Mouse (Mus musculus) thymus, adult 18-20 months (tissue): Measurements from ENCODE around the gene Lpin1.

Source experiments
- DNase-seq, 2 experiments: peaks; one replicate each; pipeline ENCODE4 v3.0.0; 2022; ENCODE audit warnings: mixed read lengths in 2 of 2

Lpin1 gene

DNA sequence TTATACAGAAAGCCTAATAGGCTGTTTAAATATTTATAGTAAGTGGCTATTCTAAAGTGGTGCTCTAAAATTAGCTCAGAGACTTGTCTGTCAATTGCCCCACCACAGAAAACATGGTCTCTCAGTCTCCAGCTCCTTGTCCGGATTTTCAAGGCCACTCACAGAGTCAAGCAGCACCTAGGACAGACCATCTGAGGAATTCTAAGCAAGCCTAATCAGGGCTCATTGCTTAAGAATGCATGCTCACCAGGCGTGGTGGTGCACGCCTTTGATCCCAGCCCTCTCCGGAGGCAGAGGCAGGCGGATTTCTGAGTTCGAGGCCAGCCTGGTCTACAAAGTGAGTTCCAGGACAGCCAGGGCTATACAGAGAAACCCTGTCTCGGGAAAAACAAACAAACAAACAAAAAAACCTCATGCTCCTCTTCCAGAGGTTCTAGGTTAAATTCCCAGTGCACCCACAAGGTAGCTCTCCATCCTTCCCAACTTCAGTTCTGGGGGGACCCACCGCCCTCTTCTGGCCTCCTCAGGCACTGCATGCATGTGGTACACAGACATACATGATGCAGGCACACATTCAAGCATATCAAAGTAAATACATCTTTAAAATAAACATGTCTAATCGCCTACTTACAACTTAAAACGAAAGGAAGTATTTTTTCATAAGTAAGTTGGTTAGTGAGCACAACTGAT is 40.2 kb downstream of the Lpin1 start:
- DNase-seq, result no peak

DNA sequence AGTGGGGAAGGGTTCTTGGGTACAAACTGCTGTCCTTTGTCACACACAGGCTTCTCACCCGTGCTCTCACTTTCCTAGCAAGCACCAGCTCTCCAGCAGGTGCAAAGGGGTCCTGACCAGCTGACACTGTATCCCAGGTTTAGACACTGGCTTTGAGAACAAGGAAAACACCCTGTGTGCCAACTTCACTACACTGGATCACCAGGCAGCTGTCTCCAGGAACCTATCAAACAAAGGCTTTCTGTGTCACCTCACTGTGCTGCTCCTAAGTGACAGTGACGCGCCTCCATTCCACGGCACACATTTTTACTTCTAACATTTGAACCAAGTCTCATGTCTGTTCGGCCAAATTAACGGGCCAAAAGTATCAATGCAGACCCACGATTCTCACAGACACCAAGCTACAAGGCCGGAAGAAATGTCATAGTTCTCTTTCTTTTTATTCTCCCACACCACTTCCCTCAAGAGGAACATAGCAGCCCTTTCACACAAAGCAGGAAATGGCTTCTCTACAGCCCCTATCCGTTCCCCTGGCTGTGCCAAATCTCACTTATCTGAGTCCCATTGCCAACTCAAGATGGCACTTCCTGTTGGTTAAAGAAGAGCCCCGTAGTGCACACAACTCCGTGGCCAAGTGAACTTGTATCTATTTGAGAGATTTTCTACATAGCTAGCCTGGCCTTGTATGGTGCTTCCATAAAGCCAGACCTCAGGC is 41.7 kb downstream of the Lpin1 start:
- peak in 1 of 2 experiments; percentile 28 for DNase-seq

GRCm38 (mm10) chr12:16568496-16568895 is 42.3 kb downstream of the Lpin1 start:
- peak in 1 of 2 experiments; percentile 28 for DNase-seq

GRCm38 (mm10) chr12:16568090-16568489 is 42.7 kb downstream of the Lpin1 start:
- DNase-seq, result no peak

GRCm38 (mm10) chr12:16563427-16563826 is 47.3 kb downstream of the Lpin1 start:
- no peak for DNase-seq

DNA sequence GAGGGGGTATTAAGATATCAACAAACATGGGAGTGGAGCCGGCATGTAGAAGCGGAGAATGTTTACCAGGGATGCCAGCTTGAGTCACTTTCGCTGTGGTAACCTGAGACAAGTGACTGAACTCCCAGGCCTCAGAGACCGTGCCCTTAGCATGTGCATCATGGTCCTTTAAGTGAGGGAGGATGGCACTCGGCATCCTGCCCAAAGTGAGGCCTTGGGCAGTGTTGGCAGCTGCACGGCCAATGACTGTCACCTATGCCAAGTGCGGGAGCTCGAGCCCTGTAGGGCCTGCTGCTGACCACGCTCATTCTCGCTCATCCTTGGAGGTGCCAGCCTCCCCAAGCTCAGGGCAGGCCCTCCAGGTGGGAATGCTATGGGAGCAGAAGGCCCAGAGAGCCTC is 48.1 kb downstream of the Lpin1 start:
- no peak for DNase-seq

DNA sequence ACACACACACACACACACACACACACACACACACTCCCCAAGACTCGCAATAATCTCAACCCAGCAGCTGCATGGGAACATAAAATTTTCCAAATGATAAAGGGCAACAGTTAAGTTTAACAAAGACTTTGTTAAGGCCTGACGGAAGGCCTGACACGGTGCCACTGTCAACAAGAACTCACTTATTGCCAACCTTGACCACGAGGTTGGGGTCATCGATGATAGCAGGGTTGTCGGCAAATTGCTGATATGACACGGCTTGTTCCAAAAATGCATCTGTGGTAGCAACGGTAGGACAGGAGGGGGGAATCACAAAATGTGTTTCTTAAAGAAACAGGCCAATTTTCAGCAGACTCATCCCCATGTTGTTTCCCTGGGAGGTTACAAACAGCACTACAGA is 48.6 kb downstream of the Lpin1 start:
- DNase-seq, result no peak

DNA sequence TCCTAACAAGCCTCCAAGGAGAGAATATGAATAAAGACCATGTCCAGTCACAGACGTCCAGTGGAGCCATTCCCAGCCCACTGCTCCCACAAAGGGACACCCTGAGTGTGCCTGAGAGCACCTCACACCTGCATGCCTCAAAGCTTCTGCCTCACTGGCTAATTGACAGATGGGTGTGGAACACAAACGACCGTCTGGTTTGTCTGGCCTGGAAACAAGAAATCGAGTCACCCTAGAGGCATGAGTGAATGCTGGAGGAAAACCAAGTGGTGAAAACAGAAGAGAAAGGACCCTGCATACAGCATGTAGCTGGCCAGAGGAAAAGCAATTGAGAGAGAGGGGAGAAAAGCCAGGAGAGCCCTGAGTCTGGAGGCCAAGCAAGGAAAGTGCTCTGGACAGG is 53.5 kb downstream of the Lpin1 start:
- no peak for DNase-seq

GRCm38 (mm10) chr12:16554171-16554570 is 56.6 kb downstream of the Lpin1 start:
- DNase-seq, result no peak

DNA sequence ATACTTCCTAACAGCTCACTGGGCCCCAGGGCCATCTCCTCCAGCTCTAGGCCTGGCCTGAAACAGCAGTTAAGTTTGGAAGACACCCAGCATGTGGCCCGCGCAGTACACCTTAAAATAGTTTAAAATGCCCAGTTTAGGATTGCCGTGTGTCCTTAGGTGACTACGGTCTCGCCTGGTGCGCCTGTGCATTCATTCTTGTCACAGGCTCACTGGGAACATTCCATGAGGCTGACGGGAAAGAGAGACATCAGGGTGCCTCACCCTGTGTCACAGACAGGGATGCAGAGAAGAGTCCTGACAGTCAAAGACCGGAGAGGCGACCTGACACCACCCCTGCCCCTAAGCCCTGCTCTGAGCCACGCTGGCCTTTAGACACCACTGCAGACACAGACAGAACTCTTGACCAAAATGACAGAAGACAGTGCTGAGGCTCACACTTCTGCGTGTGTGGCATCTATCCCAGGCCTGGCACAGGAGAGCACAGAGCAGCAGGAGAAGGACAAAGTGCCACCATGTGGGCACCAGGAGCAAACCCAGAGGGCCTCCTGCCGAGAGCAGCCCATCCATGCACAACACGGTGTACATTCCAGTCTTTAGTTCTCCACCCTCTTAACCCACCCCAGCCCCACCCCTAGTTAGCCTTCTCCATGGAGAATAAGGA is 58.5 kb downstream of the Lpin1 start:
- DNase-seq, result no peak

GRCm38 (mm10) chr12:16550983-16551454 is 59.7 kb downstream of the Lpin1 start:
- no peak for DNase-seq

DNA sequence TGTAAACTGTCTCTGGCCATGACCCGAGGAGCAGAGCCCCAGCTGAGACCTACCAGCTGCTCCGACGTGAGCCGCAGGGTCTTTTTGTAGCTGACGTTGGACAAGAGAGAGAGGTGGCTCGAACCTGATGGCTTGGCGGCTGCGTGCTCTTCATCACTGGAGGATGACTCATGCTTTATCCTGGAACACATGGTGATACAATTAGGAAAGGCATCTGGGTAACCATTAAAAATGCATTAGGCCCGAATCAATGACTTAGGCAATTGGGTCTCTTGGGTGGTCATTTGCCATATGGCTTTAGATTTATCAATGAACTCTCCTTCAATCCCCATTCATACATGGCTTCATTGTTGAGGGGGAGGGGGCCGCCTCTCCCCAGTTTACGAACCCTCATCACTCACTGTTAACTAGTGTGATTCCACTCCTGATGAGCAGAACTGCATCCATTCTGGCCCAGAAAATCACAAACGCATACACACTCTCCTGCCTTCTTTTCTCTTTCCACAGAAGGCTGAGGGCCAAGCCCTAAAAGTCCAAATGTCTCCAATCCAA is 61.9 kb downstream of the Lpin1 start:
- no peak for DNase-seq

- no peak for DNase-seq
These were observed 69.2 kb downstream of the Lpin1 start for GRCm38 (mm10) chr12:16541606-16542005.

DNA sequence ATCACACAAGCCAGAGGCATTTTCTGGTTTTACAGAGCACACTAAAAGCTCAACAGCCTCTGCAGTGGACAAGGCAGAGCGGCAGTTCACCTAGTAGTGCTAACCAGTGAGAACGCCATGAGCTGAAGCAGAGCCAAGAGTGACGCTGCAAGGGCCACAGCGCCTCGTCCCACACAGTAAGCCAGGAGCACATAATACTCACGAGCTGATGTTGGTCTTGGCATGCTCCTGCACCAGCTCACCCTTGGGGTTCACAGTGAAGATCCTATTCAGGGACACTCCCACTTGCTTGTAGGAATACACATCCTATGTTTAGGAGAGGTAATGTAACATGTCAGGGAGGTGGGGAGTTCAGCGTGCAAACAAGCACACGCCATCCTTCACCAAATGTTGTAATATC is 70.1 kb downstream of the Lpin1 start:
- DNase-seq, result no peak

- no peak for DNase-seq
These were observed 70.7 kb downstream of the Lpin1 start for GRCm38 (mm10) chr12:16539965-16540661.

GRCm38 (mm10) chr12:16533331-16533828 is 77.4 kb downstream of the Lpin1 start:
- peak; percentile 21 to 41 for DNase-seq

GRCm38 (mm10) chr12:16532860-16533230 is 77.9 kb downstream of the Lpin1 start:
- DNase-seq, result no peak

DNA sequence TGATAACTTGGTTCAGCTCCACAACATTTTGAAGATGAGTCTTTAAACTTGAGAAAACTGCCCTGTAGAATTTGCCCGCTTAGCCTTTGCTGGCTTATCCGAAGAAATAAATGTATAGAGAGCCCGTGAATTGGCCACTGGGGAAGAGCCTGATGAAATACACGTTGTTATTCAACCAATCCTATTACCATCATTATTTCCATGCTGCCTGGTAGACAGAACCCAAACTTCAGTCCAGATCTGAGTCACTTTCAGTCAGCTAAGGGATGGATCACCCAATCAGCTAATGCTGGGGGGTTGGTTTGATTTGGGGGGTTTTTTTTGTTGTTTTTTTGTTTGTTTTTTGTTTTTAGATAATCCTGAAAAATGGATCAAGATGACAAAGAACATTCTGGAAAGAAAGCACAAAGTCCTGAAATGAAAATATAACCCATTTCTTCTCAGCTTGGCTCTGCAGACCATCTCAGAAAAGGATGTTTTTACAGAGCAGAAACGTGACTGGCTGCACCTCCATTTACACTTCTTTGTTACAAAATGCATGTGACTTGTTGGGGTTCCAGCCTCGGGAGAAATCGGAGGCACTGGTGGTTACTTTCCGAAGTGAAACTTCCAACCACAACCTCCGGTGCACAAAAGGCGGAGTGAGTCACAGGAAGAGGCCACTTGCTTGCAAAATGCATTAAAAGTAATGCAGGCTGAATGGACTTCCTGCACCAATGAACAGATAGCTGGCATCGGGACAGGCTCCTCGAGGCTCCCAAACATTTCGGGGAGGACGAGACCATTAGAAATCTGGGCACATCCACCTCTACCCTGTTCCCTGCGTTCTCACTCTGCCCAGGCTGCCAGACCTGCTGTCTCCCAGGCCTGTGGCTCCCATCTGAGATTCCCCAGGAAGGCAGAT is 78.6 kb downstream of the Lpin1 start:
- DNase-seq, result peak; percentile 49 to 68

DNA sequence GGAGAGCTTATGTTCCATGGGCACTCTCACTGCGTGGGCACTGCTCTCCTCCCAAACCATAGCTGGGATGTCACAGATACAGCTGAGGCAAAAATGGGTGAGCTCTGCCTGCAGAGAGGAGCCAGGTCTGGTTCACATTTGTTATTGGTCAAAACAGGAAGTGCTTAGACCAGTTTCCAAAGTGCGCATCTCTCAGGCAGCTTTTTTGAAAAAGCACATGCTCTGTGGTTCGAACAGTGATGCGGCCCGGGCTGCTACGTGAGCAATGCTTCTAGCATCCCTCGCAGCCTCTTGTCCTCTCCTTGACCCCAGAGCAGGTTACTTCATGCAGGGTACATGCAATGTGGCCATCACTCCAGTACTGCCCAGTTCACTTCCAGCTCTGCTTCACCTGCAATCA is 82.1 kb downstream of the Lpin1 start:
- no peak for DNase-seq

DNA sequence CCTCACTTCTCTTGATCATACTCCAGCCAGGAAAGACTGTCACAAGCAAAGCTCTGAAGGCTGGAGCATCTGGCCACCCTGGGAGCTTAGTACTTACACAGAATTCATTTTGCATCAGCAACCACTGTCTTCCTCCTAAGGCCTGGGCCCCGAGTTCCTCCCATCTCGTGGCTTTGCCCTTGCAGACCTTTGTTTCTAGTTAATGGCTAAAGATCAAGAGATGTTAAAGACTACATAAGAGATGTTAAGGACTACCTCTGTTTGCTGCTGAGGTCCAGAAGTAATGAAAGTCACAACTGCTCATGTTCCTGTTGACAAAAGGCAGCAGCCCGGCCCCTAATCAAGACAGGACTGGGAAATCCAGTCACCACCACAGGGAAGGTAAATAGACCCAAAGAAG is 82.8 kb downstream of the Lpin1 start:
- DNase-seq, result no peak

- no peak for DNase-seq
These were observed 83.9 kb downstream of the Lpin1 start for GRCm38 (mm10) chr12:16526862-16527261.

DNA sequence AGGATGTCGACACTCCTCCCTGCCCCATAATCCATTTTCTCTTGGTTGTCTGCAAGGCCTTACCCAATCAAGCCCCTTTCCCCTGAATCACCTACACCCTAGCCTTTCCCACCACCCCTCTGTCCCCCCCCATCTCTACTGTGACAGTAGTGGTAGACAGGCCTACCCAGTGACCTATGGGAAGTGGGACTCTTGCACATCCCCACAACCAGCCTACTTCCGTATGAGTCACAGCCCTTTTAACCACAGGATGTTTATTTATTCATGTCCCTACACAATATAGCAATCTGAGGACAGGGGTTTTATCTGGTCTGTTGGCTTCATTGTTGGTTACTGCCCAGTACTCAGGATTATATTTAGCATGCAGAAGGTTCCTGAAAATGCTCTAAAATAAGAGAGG is 84.6 kb downstream of the Lpin1 start:
- DNase-seq, result no peak
